In genomic region chr10:38573146-38573545, GRCm38 (mm10) we compare ENCODE assay signal across 16 mouse cellular contexts.
DNase-seq lines count a peak whose midpoint lies in the region; ATAC-seq and TF ChIP-seq lines count a peak whose summit lies in the region.
"Had no signal": no experiment of that assay in that cellular context is flagged by ENCODE, and none has a peak within 500 bp of the region (broad histone marks: within the 10 kb centered on the region; RNA-seq: fewer than 3 reads in every experiment).

No protein-coding gene starts in this region.

- no peak for TF ChIP-seq POLR2A in brain, embryonic 14.5 days (IDR thresholded peaks at IDR 0.05; ENCODE audit: borderline replicate concordance, extremely low read depth, insufficient read depth, insufficient read length, poor library complexity, severe bottlenecking)

- intact Hi-C loops in left cerebral cortex, adult 2 months (cut with DNase I) = loop anchor here (10.0 kb wide), 2 partner anchors 452 to 482 kb away; no protein-coding TSS in a partner anchor
- intact Hi-C loops in left cerebral cortex, postnatal 25 days (cut with DNase I) = no loop called here
- intact Hi-C loops in heart, postnatal 36 days (cut with DNase I) = no loop called here

- no peak for DNase-seq in frontal cortex, postnatal 25 days (ENCODE audit: low spot score in 2 of 2)
- no peak for DNase-seq in left cerebral cortex, adult 2 months (ENCODE audit: extremely low spot score in 1 of 2, low spot score in 2 of 2)
- no peak for DNase-seq in left cerebral cortex, adult 11 months (ENCODE audit: low spot score)
- peak; percentile 45 for DNase-seq in brain, embryonic 14.5 days (ENCODE audit: low read depth)
- DNase-seq in left cerebral cortex, postnatal 25 days (ENCODE audit: low spot score in 2 of 2) = peak; percentile 28 to 81
- no peak for DNase-seq in heart, postnatal 36 days
- no peak for DNase-seq in spleen, postnatal 14 days (ENCODE audit: low spot score in 2 of 2)
- DNase-seq: B cell, adult 2 months; cerebellum, adult 11 months; cerebellum, postnatal 25 days; right cerebral cortex, postnatal 4 days; thymus, adult 2 months had no signal

- TF ChIP-seq CTCF in left cerebral cortex, adult 2 months (IDR thresholded peaks at IDR 0.05) = no peak
- TF ChIP-seq CTCF in brain, embryonic 14.5 days (IDR thresholded peaks at IDR 0.05; ENCODE audit: borderline replicate concordance, extremely low read depth, insufficient read depth, insufficient read length) = no peak

- peak overlapping the region; percentile 84 for H3K27ac ChIP-seq in left cerebral cortex, adult 2 months
- H3K27ac ChIP-seq: liver, embryonic 12.5 days had no signal

- ATAC-seq in frontal cortex, adult (ENCODE audit: low TSS enrichment) = peak; percentile 99
- ATAC-seq: liver, embryonic 12.5 days; Patski had no signal

- no peak overlapping the region for H3K4me3 ChIP-seq in left cerebral cortex, adult 2 months
- H3K4me3 ChIP-seq: embryonic facial prominence, embryonic 13.5 days; liver, embryonic 12.5 days had no signal

Comparison
In these comparisons a context has a peak if more than half of its experiments do, and no peak if none do; other contexts are left out.
1. DNase-seq: peak in brain, embryonic 14.5 days (single experiment) and left cerebral cortex, postnatal 25 days (2 of 2); none in frontal cortex, postnatal 25 days (0 of 2), left cerebral cortex, adult 2 months (0 of 2), left cerebral cortex, adult 11 months (single experiment), heart, postnatal 36 days (0 of 2) and spleen, postnatal 14 days (0 of 2).